Mouse (Mus musculus): ENCODE measurements around the gene Accs. TPM values are rescaled to one million over a fixed set of nuclear protein-coding genes. Genes with fewer than 3 reads are reported as not detected.

The Accs gene
- polyA plus RNA-seq, 1 experiment from 2014 or later = 9.8 TPM

DNA sequence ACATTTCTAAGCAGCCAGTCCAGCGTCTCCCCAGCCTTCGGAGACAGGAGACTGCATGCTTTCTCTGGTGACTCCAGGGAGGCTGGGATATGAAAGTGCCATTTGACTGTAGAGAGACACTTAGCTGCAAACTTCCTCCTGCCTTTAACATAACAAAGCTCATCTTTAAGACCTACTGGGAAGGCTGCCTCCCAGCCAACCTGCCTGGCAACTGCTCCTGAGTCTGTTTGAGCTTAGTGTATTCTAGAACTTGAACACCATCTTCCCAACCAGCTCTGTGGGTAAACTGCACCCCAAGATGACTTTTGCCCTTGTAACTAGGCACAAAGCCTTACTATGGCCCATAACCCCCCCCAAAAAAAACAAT lies 64.3 kb downstream of the Accs start:
- Histone ChIP-seq H3K27ac (ENCODE audit: low read length) (no peak overlapping the region), H3K36me3 (ENCODE audit: insufficient read depth, low read length) (peaks cover 11% of the 10 kb centered on the region; the same call in 1 of the 2 replicates), H3K9ac (replicated peaks; ENCODE audit: low read length) (no peak overlapping the region), H3K9me3 (ENCODE audit: low read length) (no peaks in the 10 kb centered on the region), H3K4me3 (ENCODE audit: low read length) (no peak overlapping the region), H3K4me2 (replicated peaks; ENCODE audit: low read depth, low read length) (no peak overlapping the region), H3K27me3 (ENCODE audit: insufficient read depth, low read length) (no peaks in the 10 kb centered on the region), H3K4me1 (ENCODE audit: insufficient read depth, low read length) (peaks cover 22% of the 10 kb centered on the region)
- 22% methylated on average over 2 of the region's 2 CpGs for WGBS
- ATAC-seq (ENCODE audit: low FRiP score, low TSS enrichment) = no peak

DNA sequence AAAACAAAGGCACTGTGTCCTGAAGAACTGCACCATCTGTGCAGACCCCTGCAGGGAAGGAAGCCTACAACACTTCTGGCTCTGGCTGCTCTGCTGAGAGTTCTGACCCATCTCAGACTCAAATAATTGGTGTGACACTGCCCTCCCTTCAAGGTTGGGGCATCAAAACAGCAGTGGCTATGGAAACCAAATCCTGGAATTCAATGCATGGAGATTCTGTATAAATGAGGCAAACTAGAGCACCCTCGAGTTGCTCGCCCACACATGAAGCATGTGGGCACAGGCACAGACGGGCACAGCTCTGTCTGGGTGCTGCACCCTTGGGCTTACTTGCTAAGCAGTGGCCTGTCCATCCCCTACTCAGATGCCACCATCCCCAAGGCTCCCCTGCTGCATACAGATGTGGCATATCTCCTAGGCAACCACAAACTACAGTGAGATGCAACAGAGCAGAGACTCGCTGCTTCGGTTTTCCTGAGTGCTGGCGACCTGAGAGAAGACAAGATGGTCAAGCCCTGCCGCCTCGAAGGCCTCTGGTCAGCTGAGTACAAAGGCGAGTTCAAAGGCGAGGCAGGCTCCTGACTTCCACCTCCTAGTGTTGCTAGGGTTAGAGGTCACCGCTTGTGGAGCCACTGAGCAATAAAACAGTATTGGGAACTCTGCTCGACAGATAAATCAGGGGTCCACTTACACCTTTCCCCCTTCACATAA lies 64.9 kb downstream of the Accs start:
- no peak overlapping the region for H3K9ac ChIP-seq (replicated peaks; ENCODE audit: low read length)
- WGBS = 40% methylated on average over 12 of the region's 12 CpGs
- no peak overlapping the region for H3K27ac ChIP-seq (ENCODE audit: low read length)
- no peak overlapping the region for H3K4me2 ChIP-seq (replicated peaks; ENCODE audit: low read depth, low read length)
- no peaks in the 10 kb centered on the region for H3K9me3 ChIP-seq (ENCODE audit: low read length)
- ATAC-seq (ENCODE audit: low FRiP score, low TSS enrichment) = peak; percentile 27; the same call in 1 of the 2 replicates
- no peaks in the 10 kb centered on the region for H3K27me3 ChIP-seq (ENCODE audit: insufficient read depth, low read length)
- H3K36me3 ChIP-seq (ENCODE audit: insufficient read depth, low read length) = peaks cover 8% of the 10 kb centered on the region; the same call in 1 of the 2 replicates
- H3K4me3 ChIP-seq (ENCODE audit: low read length) = no peak overlapping the region
- peaks cover 28% of the 10 kb centered on the region for H3K4me1 ChIP-seq (ENCODE audit: insufficient read depth, low read length)

DNA sequence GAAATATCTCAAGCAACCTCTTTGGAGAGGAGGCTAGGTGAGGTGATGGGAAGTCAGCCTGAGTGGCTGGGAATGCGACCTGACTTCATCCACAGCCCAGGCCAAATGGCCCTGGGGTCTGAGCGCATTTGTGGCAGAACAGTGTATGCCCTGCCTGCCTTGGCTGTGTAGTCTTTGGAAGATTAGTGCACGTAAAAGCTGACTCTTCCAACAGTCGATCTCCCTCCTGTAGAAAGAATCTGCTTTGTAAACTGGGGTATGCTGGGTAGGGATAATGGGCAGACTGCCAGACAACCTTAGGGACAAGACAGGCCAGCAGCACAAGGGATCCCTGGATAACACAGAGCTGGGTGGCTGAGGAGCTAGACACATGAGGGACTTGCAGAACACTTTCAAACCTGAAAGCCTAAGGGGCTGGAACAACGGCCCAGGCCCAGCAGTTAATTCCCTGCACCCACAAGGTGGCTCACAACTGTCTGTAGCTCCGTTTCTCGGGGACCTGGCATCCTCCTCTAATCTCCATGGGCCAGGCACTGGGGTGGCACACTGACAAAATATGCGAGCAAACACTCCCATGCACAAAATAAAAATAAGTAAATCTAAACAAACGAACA lies 65.7 kb downstream of the Accs start:
- no peak overlapping the region for H3K27ac ChIP-seq (ENCODE audit: low read length)
- no peaks in the 10 kb centered on the region for H3K9me3 ChIP-seq (ENCODE audit: low read length)
- no peak overlapping the region for H3K4me3 ChIP-seq (ENCODE audit: low read length)
- peaks cover 36% of the 10 kb centered on the region for H3K4me1 ChIP-seq (ENCODE audit: insufficient read depth, low read length)
- H3K36me3 ChIP-seq (ENCODE audit: insufficient read depth, low read length) = peaks cover 7% of the 10 kb centered on the region; the same call in 1 of the 2 replicates
- H3K4me2 ChIP-seq (replicated peaks; ENCODE audit: low read depth, low read length) = no peak overlapping the region
- no peak for ATAC-seq (ENCODE audit: low FRiP score, low TSS enrichment)
- H3K27me3 ChIP-seq (ENCODE audit: insufficient read depth, low read length) = no peaks in the 10 kb centered on the region
- 81% methylated on average over 9 of the region's 9 CpGs for WGBS
- H3K9ac ChIP-seq (replicated peaks; ENCODE audit: low read length) = no peak overlapping the region

Other genes starting within 250 kb of the Accs start
- 0.17 and 0.21 TPM in 2 replicates for gene Alx4, start 207.6 kb downstream of the Accs start, polyA plus RNA-seq (2015; fragmentation: Nextera tagmentation; extraction: Ambion mirVana)
- 126 and 128 TPM in 2 replicates for gene Ext2, start 27.4 kb downstream of the Accs start, polyA plus RNA-seq (2015; fragmentation: Nextera tagmentation; extraction: Ambion mirVana)
- not detected in 2 replicates for gene Accsl, start 19.2 kb upstream of the Accs start, polyA plus RNA-seq (2015; fragmentation: Nextera tagmentation; extraction: Ambion mirVana)
- gene Gm13889, start 107.3 kb upstream of the Accs start, polyA plus RNA-seq (2015; fragmentation: Nextera tagmentation; extraction: Ambion mirVana) = 9.5 and 10.0 TPM in 2 replicates
- gene Gm27027, start 146.4 kb upstream of the Accs start, polyA plus RNA-seq (2015; fragmentation: Nextera tagmentation; extraction: Ambion mirVana) = not detected in 2 replicates
- 67.3 and 67.5 TPM in 2 replicates for gene Alkbh3, start 160.9 kb upstream of the Accs start, polyA plus RNA-seq (2015; fragmentation: Nextera tagmentation; extraction: Ambion mirVana)